Mouse (Mus musculus) heart, embryonic 16.5 days (tissue): ENCODE measurements around the gene Clint1. TPM values are rescaled to one million over a fixed set of nuclear protein-coding genes. Genes with fewer than 3 reads are reported as not detected.

Source experiments
- ATAC-seq: fragments of 200-750 bp; cut with Nextera tagmentation; replicated peaks from 2 replicates; pipeline ENCODE4 v1.8.0; 2017; ENCODE audit warnings: moderate number of reproducible peaks; ENCODE audit not compliant: insufficient read depth, low FRiP score; ENCODE audit errors: extremely low read depth
- H3K27ac ChIP-seq: fragments of 300-500 bp; sonication (generic); 2 replicates; pipeline ENCODE4 v1.5.1; 2014; ENCODE audit warnings: mild to moderate bottlenecking, low read length, control low read depth, moderate library complexity
- H3K27me3 ChIP-seq: fragments of 300-500 bp; sonication (generic); 2 replicates; pipeline ENCODE4 v1.6.1; 2014; ENCODE audit warnings: low read length, mixed read lengths; ENCODE audit not compliant: control insufficient read depth, insufficient read depth
- H3K36me3 ChIP-seq: fragments of 300-500 bp; sonication (generic); 2 replicates; pipeline ENCODE4 v1.6.1; 2014; ENCODE audit not compliant: control insufficient read depth, insufficient read depth
- H3K4me1 ChIP-seq: fragments of 300-500 bp; sonication (generic); 2 replicates; pipeline ENCODE4 v1.6.1; 2014; ENCODE audit warnings: low read length, mixed read lengths; ENCODE audit not compliant: control insufficient read depth, insufficient read depth
- H3K4me2 ChIP-seq: fragments of 300-500 bp; sonication (generic); 2 replicates; pipeline ENCODE4 v1.6.1; 2014; ENCODE audit warnings: low read depth, mild to moderate bottlenecking, control low read depth, low read length
- H3K4me3 ChIP-seq: fragments of 300-500 bp; sonication (generic); 2 replicates; pipeline ENCODE4 v1.5.1; 2014; ENCODE audit warnings: mild to moderate bottlenecking, control low read depth, low read length
- H3K9ac ChIP-seq: fragments of 300-500 bp; sonication (generic); 2 replicates; pipeline ENCODE4 v1.6.1; 2014; ENCODE audit warnings: low read length, control low read depth
- H3K9me3 ChIP-seq: fragments of 300-500 bp; sonication (generic); replicated peaks from 2 replicates; pipeline ENCODE4 v1.6.1; 2016; ENCODE audit warnings: low read length; ENCODE audit not compliant: control insufficient read depth
- WGBS: fragments of 180-500 bp; shearing (Covaris S2); extraction: QIAGEN DNeasy Blood & Tissue Kit; methylation state at CpG from one replicate; pipeline ENCODE4 v1.1.7; 2014; 5-methylcytosine and 5-hydroxymethylcytosine counted together
- polyA plus RNA-seq: library from polyadenylated mRNA; unstranded; fragments of >200 nt; fragmentation: Nextera tagmentation; extraction: Ambion mirVana; gene quantifications from 2 replicates; pipeline ENCODE4 v1.2.1, GENCODE M21; 2015

Gene Clint1
- polyA plus RNA-seq, 1 experiment from 2014 or later: 56.4 TPM

- Histone ChIP-seq H3K9me3 (no peaks in the 10 kb centered on the region), H3K27me3 (no peaks in the 10 kb centered on the region), H3K27ac (no peak overlapping the region), H3K4me1 (no peaks in the 10 kb centered on the region), H3K4me3 (no peak overlapping the region), H3K4me2 (no peak overlapping the region), H3K9ac (no peak overlapping the region), H3K36me3 (no peaks in the 10 kb centered on the region)
- WGBS: 85% methylated on average over 8 of the region's 8 CpGs
- no peak for ATAC-seq
These were observed 41.0 kb upstream of the Clint1 start for GRCm38 (mm10) chr11:45810805-45811204.

DNA sequence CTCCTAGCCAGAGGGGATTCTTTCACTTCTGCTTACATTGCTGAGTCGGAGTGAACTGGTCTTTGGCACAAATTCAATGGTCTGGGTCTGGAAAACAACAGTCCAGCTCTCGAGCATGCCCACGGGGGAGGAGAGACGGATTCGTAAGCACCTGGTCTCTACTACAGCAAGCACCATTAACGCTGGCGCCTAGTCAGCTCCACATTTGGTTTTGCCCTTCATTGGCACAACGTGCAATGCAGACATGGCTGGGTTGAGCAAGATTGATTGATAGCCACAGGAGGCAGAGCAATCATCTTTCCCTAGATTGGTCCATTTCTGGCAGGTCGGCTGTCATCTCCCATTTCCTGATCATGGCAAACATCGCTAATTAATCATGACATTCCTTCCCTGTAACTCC is 36.2 kb upstream of the Clint1 start:
- Histone ChIP-seq H3K9me3 (no peaks in the 10 kb centered on the region), H3K4me1 (no peaks in the 10 kb centered on the region), H3K36me3 (no peaks in the 10 kb centered on the region), H3K27ac (no peak overlapping the region), H3K4me2 (no peak overlapping the region), H3K27me3 (no peaks in the 10 kb centered on the region), H3K4me3 (no peak overlapping the region), H3K9ac (no peak overlapping the region)
- ATAC-seq: no peak
- 77% methylated on average over 10 of the region's 10 CpGs for WGBS

- no peak overlapping the region for H3K4me3 ChIP-seq
- 64% methylated on average over 1 of the region's 1 CpGs for WGBS
- no peak for ATAC-seq
- no peaks in the 10 kb centered on the region for H3K27me3 ChIP-seq
- H3K9me3 ChIP-seq: no peaks in the 10 kb centered on the region
- no peak overlapping the region for H3K9ac ChIP-seq
- H3K27ac ChIP-seq: no peak overlapping the region
- no peaks in the 10 kb centered on the region for H3K4me1 ChIP-seq
- no peak overlapping the region for H3K4me2 ChIP-seq
- H3K36me3 ChIP-seq: no peaks in the 10 kb centered on the region
These were observed 35.1 kb upstream of the Clint1 start for GRCm38 (mm10) chr11:45816712-45817111.

DNA sequence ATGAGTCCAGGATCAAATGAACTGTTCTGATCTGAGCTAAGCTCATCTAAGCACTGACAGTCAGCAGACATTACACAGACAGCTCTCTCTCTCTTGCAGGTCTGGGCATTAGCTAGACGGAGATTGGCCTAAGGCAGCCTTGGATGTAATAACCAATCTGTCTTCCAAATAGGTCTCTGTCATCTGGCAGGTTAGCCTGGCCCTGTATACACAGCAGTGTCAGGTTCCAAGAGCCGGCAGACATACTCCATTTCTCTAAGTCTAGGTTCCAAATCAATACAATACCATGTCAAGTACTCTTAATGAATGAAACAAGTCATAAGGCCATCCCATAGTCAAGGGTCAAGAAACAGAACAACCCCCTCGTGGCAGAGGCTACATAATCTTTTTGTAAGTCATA is 33.9 kb upstream of the Clint1 start:
- Histone ChIP-seq H3K36me3 (no peaks in the 10 kb centered on the region), H3K4me2 (no peak overlapping the region), H3K27ac (no peak overlapping the region), H3K27me3 (no peaks in the 10 kb centered on the region), H3K9me3 (no peaks in the 10 kb centered on the region), H3K9ac (no peak overlapping the region), H3K4me1 (no peaks in the 10 kb centered on the region), H3K4me3 (no peak overlapping the region)
- WGBS: 45% methylated on average over 3 of the region's 3 CpGs
- no peak for ATAC-seq

DNA sequence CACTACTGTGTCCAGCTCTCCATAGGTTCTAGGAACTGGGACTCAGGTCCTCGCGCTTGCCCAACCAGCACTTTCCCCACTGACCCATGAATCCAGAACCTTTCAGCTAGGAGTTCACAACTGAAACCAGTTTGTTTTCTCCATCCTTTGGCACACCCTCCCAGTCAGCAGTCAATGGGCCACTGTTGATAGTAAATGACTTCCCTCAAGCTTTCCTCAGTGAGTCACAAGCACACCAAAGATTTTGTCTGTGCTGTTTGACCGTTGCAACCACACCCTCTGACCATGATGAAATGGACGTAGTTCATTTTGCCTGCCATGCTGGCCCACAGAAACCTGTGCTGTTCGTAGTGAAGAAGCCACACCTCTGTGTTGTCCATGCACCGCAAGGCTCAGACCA is 30.9 kb upstream of the Clint1 start:
- Histone ChIP-seq H3K9ac (no peak overlapping the region), H3K27me3 (no peaks in the 10 kb centered on the region), H3K4me1 (no peaks in the 10 kb centered on the region), H3K9me3 (no peaks in the 10 kb centered on the region), H3K27ac (no peak overlapping the region), H3K4me3 (no peak overlapping the region), H3K36me3 (no peaks in the 10 kb centered on the region), H3K4me2 (no peak overlapping the region)
- ATAC-seq: no peak
- 85% methylated on average over 6 of the region's 6 CpGs for WGBS

DNA sequence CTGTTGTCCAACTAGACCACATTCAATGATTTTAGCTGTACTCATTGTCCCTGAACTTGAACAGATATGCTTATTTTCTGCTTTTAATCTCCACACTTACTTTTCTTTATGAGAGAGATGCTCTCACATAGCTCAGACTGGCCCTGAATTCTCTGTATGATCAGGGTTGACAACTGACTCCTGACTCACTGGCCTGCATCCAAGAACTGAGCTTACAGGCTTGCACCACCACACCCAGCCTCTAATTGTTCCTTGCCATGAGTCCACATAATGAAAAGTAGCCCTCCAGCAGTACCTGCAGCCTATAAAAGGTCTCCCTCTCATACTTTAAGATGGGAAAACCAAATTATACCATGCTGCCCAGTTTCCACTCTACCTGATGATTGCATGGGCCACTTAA is 21.7 kb upstream of the Clint1 start:
- no peak overlapping the region for H3K9ac ChIP-seq
- H3K4me3 ChIP-seq: no peak overlapping the region
- peak; percentile 71; the same call in 1 of the 2 replicates for ATAC-seq
- no peaks in the 10 kb centered on the region for H3K36me3 ChIP-seq
- no peak overlapping the region for H3K4me2 ChIP-seq
- H3K27ac ChIP-seq: peak overlapping the region; percentile 90
- H3K27me3 ChIP-seq: no peaks in the 10 kb centered on the region
- H3K9me3 ChIP-seq: no peaks in the 10 kb centered on the region
- H3K4me1 ChIP-seq: peaks cover 17% of the 10 kb centered on the region

- peak overlapping the region; percentile 90 for H3K27ac ChIP-seq
- 25% methylated on average over 9 of the region's 9 CpGs for WGBS
- H3K9me3 ChIP-seq: no peaks in the 10 kb centered on the region
- H3K4me2 ChIP-seq: peak overlapping the region; percentile 42; the same call in 1 of the 2 replicates
- no peaks in the 10 kb centered on the region for H3K27me3 ChIP-seq
- peak overlapping the region; percentile 7; the same call in 1 of the 2 replicates for H3K9ac ChIP-seq
- no peak overlapping the region for H3K4me3 ChIP-seq
- H3K36me3 ChIP-seq: no peaks in the 10 kb centered on the region
- peak; percentile 80 for ATAC-seq
- H3K4me1 ChIP-seq: peaks cover 17% of the 10 kb centered on the region
These were observed 21.0 kb upstream of the Clint1 start for GRCm38 (mm10) chr11:45830743-45831310.

- Histone ChIP-seq H3K4me2 (no peak overlapping the region), H3K4me3 (no peak overlapping the region), H3K27me3 (no peaks in the 10 kb centered on the region), H3K9ac (no peak overlapping the region), H3K9me3 (no peaks in the 10 kb centered on the region), H3K27ac (peak overlapping the region; percentile 90), H3K4me1 (peaks cover 17% of the 10 kb centered on the region), H3K36me3 (no peaks in the 10 kb centered on the region)
- no peak for ATAC-seq
- WGBS: 75% methylated on average over 15 of the region's 15 CpGs
These were observed 20.2 kb upstream of the Clint1 start for GRCm38 (mm10) chr11:45831476-45832143.

DNA sequence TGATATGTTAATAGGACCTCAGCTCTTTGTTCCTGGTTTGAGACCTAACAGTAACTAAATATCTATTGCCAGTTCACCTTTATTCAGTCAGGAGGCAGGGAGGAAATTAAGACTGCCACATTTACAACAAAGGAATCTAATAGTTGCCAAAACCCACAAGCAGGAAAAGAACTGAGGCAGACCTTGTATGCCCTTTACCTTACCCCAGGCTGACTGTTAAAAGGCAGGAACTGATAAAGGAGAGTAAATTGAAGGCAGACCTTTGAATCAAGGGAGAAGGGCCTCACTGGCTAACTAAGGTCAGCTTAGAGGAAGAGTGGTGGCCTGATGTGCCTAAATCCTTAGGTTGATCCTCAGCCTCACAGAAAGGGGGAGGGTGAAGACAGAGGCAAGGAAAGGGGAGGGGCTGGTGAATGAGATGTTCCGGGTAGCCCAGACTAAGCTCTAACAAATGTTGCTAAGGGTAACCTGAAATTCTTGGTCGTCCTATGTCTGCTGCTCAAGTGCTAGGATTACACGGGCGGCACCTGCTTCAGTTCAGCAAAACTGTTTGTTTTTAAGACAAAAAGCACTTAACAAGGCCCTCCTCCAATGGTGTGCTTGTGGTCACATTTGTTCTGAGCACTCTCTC is 16.1 kb upstream of the Clint1 start:
- no peak for ATAC-seq
- peaks cover 12% of the 10 kb centered on the region for H3K4me1 ChIP-seq
- H3K4me2 ChIP-seq: no peak overlapping the region
- no peak overlapping the region for H3K9ac ChIP-seq
- WGBS: 51% methylated on average over 4 of the region's 4 CpGs
- H3K27me3 ChIP-seq: no peaks in the 10 kb centered on the region
- no peaks in the 10 kb centered on the region for H3K36me3 ChIP-seq
- no peaks in the 10 kb centered on the region for H3K9me3 ChIP-seq
- no peak overlapping the region for H3K27ac ChIP-seq
- no peak overlapping the region for H3K4me3 ChIP-seq
